Mouse (Mus musculus) kidney, postnatal 4 days (tissue): Measurements from ENCODE around the gene Pter.

Source experiments
- DNase-seq, 2 experiments: peaks; one replicate each; pipeline ENCODE4 v3.0.0; 2021; ENCODE audit warnings: mixed read lengths in 2 of 2

The Pter gene

GRCm38 (mm10) chr2:12923804-12924591 lies at the start of gene Pter:
Gene Pter (plus strand): TSS chr2:12924041.
- peak; percentile 92 to 95 for DNase-seq

- no peak for DNase-seq
Measured at GRCm38 (mm10) chr2:12874232-12874631, 49.6 kb upstream of the Pter start.

- no peak for DNase-seq
Measured at GRCm38 (mm10) chr2:12879492-12879891, 44.3 kb upstream of the Pter start.

GRCm38 (mm10) chr2:12881009-12881408 lies 42.8 kb upstream of the Pter start:
- no peak for DNase-seq

GRCm38 (mm10) chr2:12883276-12883914 lies 40.4 kb upstream of the Pter start:
- DNase-seq, result peak in 1 of 2 experiments; percentile 14

GRCm38 (mm10) chr2:12887015-12887414 lies 36.8 kb upstream of the Pter start:
- no peak for DNase-seq

GRCm38 (mm10) chr2:12905786-12906185 lies 18.1 kb upstream of the Pter start:
- no peak for DNase-seq

GRCm38 (mm10) chr2:12925643-12926042 lies 1.8 kb downstream of the Pter start:
- DNase-seq, result no peak

GRCm38 (mm10) chr2:12930338-12930737 lies 6.5 kb downstream of the Pter start:
- DNase-seq, result no peak

GRCm38 (mm10) chr2:12933905-12934304 lies 10.1 kb downstream of the Pter start:
- DNase-seq, result no peak

- no peak for DNase-seq
Measured at GRCm38 (mm10) chr2:12935286-12935685, 11.4 kb downstream of the Pter start.

- no peak for DNase-seq
Measured at GRCm38 (mm10) chr2:12937461-12938217, 13.8 kb downstream of the Pter start.

- DNase-seq, result no peak
Measured at GRCm38 (mm10) chr2:12938641-12939040, 14.8 kb downstream of the Pter start.

- no peak for DNase-seq
Measured at GRCm38 (mm10) chr2:12956703-12957424, 33.0 kb downstream of the Pter start.

- no peak for DNase-seq
Measured at GRCm38 (mm10) chr2:12970049-12970724, 46.3 kb downstream of the Pter start.

GRCm38 (mm10) chr2:12973752-12974151 lies 49.9 kb downstream of the Pter start:
- no peak for DNase-seq

GRCm38 (mm10) chr2:12977367-12977766 lies 53.5 kb downstream of the Pter start:
- DNase-seq, result no peak

- no peak for DNase-seq
Measured at GRCm38 (mm10) chr2:12978771-12979170, 54.9 kb downstream of the Pter start.

- peak; percentile 5 to 15 for DNase-seq
Measured at GRCm38 (mm10) chr2:12984901-12985732, 61.3 kb downstream of the Pter start.

- no peak for DNase-seq
Measured at GRCm38 (mm10) chr2:13000026-13000425, 76.2 kb downstream of the Pter start.

GRCm38 (mm10) chr2:13008433-13008832 lies 84.6 kb downstream of the Pter start:
- no peak for DNase-seq
